Mouse (Mus musculus) cortical plate, adult 2 months (tissue): ENCODE measurements around the gene Slc8a1.

ENCODE experiments used
- CTCF ChIP-seq: fragments of 200-500 bp; IDR thresholded peaks from 2 replicates; pipeline ENCODE4 v1.5.1; 2011; ENCODE audit warnings: mild to moderate bottlenecking, control low read depth, low read length; ENCODE audit not compliant: insufficient read depth; ENCODE audit errors: extremely low read depth
- POLR2A ChIP-seq: fragments of 200-500 bp; IDR thresholded peaks from 2 replicates; pipeline ENCODE4 v1.6.1; 2011; ENCODE audit warnings: mild to moderate bottlenecking, low read length, control low read depth; ENCODE audit not compliant: insufficient read depth; ENCODE audit errors: extremely low read depth

DNA sequence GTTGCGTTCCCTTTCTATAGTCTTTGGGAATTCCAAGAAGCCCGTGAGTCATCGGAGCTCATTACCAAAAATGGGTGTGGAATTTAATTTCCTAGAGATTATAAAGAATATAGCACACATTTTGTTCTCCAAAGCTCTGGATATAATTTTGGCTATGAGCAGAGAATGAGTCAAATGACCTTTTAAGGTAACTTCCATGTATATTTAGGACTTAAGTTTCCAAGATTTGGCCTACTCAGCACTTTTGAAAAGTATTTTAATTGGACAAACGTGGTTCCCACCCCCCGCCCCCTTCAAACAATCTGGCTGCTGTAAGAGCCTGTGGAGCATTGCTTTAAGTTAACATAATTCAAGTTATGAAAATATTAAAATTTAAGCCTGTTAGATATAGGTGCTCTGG lies 151.4 kb downstream of the Slc8a1 start:
- TF ChIP-seq CTCF (no peak), POLR2A (no peak)
